Mouse (Mus musculus) small intestine, adult 10 weeks (tissue): ENCODE measurements around the gene Icam1. TPM values are rescaled to one million over a fixed set of nuclear protein-coding genes. Genes with fewer than 3 reads are reported as not detected.

Source experiments
- polyA plus RNA-seq: library from polyadenylated mRNA; stranded (reverse); fragments of 350-450 nt; fragmentation: Illumina TruSeq; extraction: RNeasy Lipid Tissue Mini Kit (QIAGEN cat#74804); gene quantifications from one replicate; pipeline ENCODE4 v1.2.3, GENCODE M21; 2014; ENCODE audit warnings: low replicate concordance

The Icam1 gene
- 2.1 TPM for polyA plus RNA-seq

DNA sequence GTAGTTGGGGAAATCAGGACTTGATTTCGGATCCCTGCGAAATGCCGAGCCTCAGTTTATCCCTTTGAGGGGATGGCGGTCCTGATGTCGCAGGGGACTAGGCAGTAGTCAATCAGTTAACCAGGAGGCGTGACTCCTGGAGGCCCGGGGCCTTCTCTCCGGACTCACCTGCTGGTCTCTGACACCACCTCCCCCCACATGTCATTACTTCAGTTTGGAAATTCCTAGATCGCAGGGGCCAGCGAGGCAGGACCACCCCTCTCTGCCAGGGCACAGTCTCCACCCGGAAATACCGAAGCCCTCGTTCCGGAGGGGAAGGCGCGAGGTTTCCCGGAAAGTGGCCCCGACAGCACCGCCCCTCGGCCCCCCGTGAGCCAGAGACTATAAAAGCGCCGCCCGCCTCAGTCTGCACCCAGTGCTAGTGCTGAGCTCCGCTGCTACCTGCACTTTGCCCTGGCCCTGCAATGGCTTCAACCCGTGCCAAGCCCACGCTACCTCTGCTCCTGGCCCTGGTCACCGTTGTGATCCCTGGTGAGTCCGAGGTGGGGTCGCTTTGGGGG is at the start of gene Icam1:
Gene Icam1, plus strand, starts transcription at position 415 of the 560 bp plus-strand sequence.

DNA sequence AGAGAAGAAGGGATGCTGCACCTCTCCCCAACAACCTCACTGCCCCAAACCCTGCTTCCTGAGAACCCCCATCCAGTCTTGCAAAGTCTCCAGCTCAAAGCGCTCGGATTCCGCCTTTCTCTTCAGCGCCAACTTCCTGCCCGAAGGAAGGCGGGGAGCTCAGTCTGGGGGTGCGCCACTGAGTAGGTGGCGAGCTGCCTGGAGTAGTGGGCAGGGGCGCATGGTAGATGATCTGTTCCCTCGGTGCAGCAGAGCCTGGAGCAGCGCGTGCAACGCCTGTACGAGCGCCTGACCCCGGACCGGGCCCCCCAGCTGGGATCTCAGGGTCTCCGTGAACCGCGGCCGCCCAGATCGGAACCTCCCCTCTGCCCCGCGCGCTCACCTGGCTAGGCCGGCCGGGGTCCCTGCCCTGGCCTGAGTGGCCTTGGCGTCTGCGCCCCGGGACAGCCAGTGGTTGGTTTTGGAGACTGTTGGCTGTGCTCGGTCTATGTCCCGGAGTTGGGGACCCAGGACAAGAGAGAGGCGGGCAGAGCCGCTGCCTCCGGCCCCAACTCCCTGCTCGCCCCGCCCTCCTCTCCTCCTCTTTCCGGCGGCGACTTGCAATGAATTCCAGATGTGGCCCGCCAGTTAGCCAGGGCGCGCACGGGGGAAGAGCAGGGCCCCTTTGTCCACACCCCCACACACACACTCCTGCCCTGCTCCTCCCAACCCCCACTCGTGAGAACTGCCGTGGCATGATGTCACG is 39.4 kb upstream of the Icam1 start, which contains the start of gene S1pr2:
Gene S1pr2, minus strand, starts transcription at position 566 of the 745 bp plus-strand sequence.

GRCm38 (mm10) chr9:21002627-21003551 is 12.9 kb upstream of the Icam1 start, which contains the start of gene Mrpl4:
TSS of gene Mrpl4 (plus strand) at chr9:21002738.

GRCm38 (mm10) chr9:21029291-21030054 is 13.7 kb downstream of the Icam1 start, which contains the start of gene Icam4:
TSS of gene Icam4 (plus strand) at chr9:21029373.

DNA sequence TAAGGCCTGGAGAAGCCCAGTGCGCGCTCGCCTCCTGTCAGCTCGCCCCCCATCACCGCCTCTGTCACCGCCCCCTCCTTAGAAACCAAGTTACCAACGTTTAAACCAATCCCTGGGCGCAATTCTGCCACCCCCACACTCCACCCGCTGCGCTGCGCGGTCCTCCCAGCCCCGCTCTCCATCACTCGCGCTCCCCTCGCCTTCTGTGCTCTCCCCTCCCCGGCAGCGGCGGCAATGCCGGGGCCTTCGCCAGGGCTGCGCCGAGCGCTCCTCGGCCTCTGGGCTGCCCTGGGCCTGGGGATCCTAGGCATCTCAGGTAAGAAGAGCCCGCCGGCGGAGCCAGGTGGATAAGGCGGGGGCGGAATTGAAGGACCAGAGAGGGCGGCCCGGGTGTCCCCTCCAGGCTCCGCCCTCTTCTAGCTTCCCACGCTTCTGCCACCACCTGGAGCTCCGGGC is 16.1 kb downstream of the Icam1 start, which contains the start of gene Icam5:
Gene Icam5, plus strand, starts transcription at position 178 of the 456 bp plus-strand sequence.

GRCm38 (mm10) chr9:21067006-21067684 is 51.4 kb downstream of the Icam1 start, which contains the start of gene Zglp1:
TSS of gene Zglp1 (minus strand) at chr9:21067093.

DNA sequence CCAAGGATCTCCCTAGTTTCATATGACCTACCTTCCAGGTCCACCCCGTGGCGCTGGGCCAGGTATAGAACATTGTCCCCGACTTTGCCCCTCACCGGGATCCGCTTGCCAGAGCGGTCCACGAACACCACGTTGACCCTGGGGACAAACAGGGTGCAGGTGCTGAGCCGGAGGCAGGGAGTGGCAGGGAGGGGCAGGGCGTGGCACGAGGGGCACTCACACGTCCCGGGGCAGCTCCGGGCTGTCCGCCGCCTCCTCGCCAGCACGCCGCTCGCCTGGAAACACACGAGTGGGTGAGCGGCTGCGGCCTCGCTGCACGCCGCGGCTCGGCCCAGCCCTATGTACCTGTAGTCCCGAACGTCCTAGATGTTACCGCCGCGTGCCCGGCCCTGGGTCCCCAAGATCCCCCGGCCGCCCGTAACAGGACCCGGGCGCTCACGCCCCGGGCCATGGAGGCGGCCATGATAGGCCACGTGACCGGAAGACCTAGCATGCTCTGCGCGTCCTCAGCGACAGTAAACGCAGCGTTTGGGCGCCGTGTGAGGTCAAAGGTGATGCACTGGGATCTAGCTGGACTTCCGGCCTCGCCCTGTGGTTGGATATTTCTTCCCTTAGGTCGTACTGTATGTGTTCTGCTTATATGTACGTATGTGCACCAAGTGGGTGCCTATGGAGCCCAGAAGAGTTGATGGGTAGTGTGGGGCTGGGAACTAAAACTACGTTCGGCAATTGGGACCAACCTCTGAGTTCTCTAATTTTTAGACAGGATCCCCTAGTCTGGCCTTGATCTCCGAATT is 57.5 kb downstream of the Icam1 start, which contains the start of the genes Gm49373 and Fdx1l:
Gene Gm49373, minus strand, starts transcription at position 53 of the 797 bp plus-strand sequence.
Gene Fdx1l, minus strand, starts transcription at position 571 of the 797 bp plus-strand sequence.

Other genes starting within 250 kb of the Icam1 start
- 0.15 TPM for gene Col5a3, start 200.9 kb upstream of the Icam1 start, polyA plus RNA-seq
- not detected for gene Rdh8, start 197.5 kb upstream of the Icam1 start, polyA plus RNA-seq
- gene A230050P20Rik, start 147.3 kb upstream of the Icam1 start, polyA plus RNA-seq = 3.6 TPM
- not detected for gene Angptl6, start 136.3 kb upstream of the Icam1 start, polyA plus RNA-seq
- 0.48 TPM for gene Ppan, start 127.8 kb upstream of the Icam1 start, polyA plus RNA-seq
- 8.9 TPM for gene Eif3g, start 117.4 kb upstream of the Icam1 start, polyA plus RNA-seq
- 5.3 TPM for gene Dnmt1, start 56.1 kb upstream of the Icam1 start, polyA plus RNA-seq
- 0.07 TPM for gene S1pr2, start 39.2 kb upstream of the Icam1 start, polyA plus RNA-seq
- 1.6 TPM for gene Mrpl4, start 13.2 kb upstream of the Icam1 start, polyA plus RNA-seq
- not detected for gene Icam4, start 13.4 kb downstream of the Icam1 start, polyA plus RNA-seq
- not detected for gene Icam5, start 16.1 kb downstream of the Icam1 start, polyA plus RNA-seq
- gene Zglp1, start 51.1 kb downstream of the Icam1 start, polyA plus RNA-seq = not detected
- gene Gm49373, start 57.1 kb downstream of the Icam1 start, polyA plus RNA-seq = 0.22 TPM
- gene Fdx1l, start 57.6 kb downstream of the Icam1 start, polyA plus RNA-seq = not detected
- gene Gm38431, start 76.0 kb downstream of the Icam1 start, polyA plus RNA-seq = 1.3 TPM
- 10.2 TPM for gene Raver1, start 76.0 kb downstream of the Icam1 start, polyA plus RNA-seq
- 2.3 TPM for gene Tyk2, start 115.3 kb downstream of the Icam1 start, polyA plus RNA-seq
- 1.6 TPM for gene Cdc37, start 134.0 kb downstream of the Icam1 start, polyA plus RNA-seq
- gene Pde4a, start 149.7 kb downstream of the Icam1 start, polyA plus RNA-seq = 0.48 TPM
- 5.1 TPM for gene Keap1, start 223.4 kb downstream of the Icam1 start, polyA plus RNA-seq
- gene S1pr5, start 232.5 kb downstream of the Icam1 start, polyA plus RNA-seq = not detected
- 1.1 TPM for gene Atg4d, start 249.3 kb downstream of the Icam1 start, polyA plus RNA-seq